Mouse (Mus musculus) limb, embryonic 14.5 days (tissue): Measurements from ENCODE around the gene Hbq1b. TPM values are rescaled to one million over a fixed set of nuclear protein-coding genes. Genes with fewer than 3 reads are reported as not detected.

Experiments used
- ATAC-seq: fragments of 200-750 bp; cut with Nextera tagmentation; 2 replicates; pipeline ENCODE4 v1.8.0; 2017; ENCODE audit warnings: low read depth, moderate number of reproducible peaks, moderate TSS enrichment; ENCODE audit not compliant: low FRiP score
- DNase-seq: peaks from one replicate; pipeline ENCODE4 v3.0.0-alpha.2; 2015; ENCODE audit warnings: low spot score
- H3K27ac ChIP-seq: fragments of 300-500 bp; sonication (generic); replicated peaks from 2 replicates; pipeline ENCODE4 v1.5.1; 2014; ENCODE audit warnings: low read depth, mild to moderate bottlenecking, low read length, moderate library complexity, mixed read lengths
- H3K27me3 ChIP-seq: fragments of 300-500 bp; sonication (generic); 2 replicates; pipeline ENCODE4 v1.6.1; 2014; ENCODE audit warnings: low read length, mixed read lengths; ENCODE audit not compliant: control insufficient read depth, insufficient read depth
- H3K36me3 ChIP-seq: fragments of 300-500 bp; sonication (generic); 2 replicates; pipeline ENCODE4 v1.6.1; 2014; ENCODE audit warnings: mild to moderate bottlenecking, low read length, moderate library complexity, mixed read lengths; ENCODE audit not compliant: control insufficient read depth, insufficient read depth
- H3K4me1 ChIP-seq: fragments of 300-500 bp; sonication (generic); 2 replicates; pipeline ENCODE4 v1.6.1; 2014; ENCODE audit warnings: antibody characterized with exemption, low read length, mixed read lengths; ENCODE audit not compliant: control insufficient read depth, insufficient read depth
- H3K4me2 ChIP-seq: fragments of 300-500 bp; sonication (generic); replicated peaks from 2 replicates; pipeline ENCODE4 v1.6.1; 2014; ENCODE audit warnings: low read depth, mild to moderate bottlenecking, low read length, moderate library complexity; ENCODE audit not compliant: severe bottlenecking
- H3K4me3 ChIP-seq: fragments of 300-500 bp; sonication (generic); replicated peaks from 2 replicates; pipeline ENCODE4 v1.5.1; 2014; ENCODE audit warnings: low read length
- H3K9ac ChIP-seq: fragments of 300-500 bp; sonication (generic); 2 replicates; pipeline ENCODE4 v1.6.1; 2014; ENCODE audit warnings: mild to moderate bottlenecking, low read depth, low read length, moderate library complexity; ENCODE audit not compliant: severe bottlenecking
- H3K9me3 ChIP-seq: fragments of 300-500 bp; sonication (generic); 2 replicates; pipeline ENCODE4 v1.6.1; 2016; ENCODE audit warnings: low read length; ENCODE audit not compliant: control insufficient read depth
- POLR2A ChIP-seq: fragments of 200-500 bp; IDR thresholded peaks from 2 replicates; pipeline ENCODE4 v1.8.0; 2012; ENCODE audit warnings: inconsistent platforms, mild to moderate bottlenecking, moderate library complexity, borderline replicate concordance; ENCODE audit not compliant: insufficient read depth, insufficient read length; ENCODE audit errors: extremely low read depth
- WGBS: fragments of 180-500 bp; shearing (Covaris S2); extraction: QIAGEN DNeasy Blood & Tissue Kit; methylation state at CpG from one replicate; pipeline ENCODE4 v1.1.7; 2014; 5-methylcytosine and 5-hydroxymethylcytosine counted together
- polyA plus RNA-seq, 2 experiments: library from polyadenylated mRNA; depleted of rRNA in 1 of 2; stranded (reverse) in 1 of 2; unstranded in 1 of 2; fragments of >200 nt; fragmentation: Nextera tagmentation in 1 of 2; extraction: Ambion mirVana in 1 of 2; gene quantifications; 2 replicates each; pipeline versions ENCODE4 v1.2.1 to v1.2.3; 2012 to 2014

Hbq1b gene
- polyA plus RNA-seq, 2 experiments = 0.87 to 1.1 TPM

DNA sequence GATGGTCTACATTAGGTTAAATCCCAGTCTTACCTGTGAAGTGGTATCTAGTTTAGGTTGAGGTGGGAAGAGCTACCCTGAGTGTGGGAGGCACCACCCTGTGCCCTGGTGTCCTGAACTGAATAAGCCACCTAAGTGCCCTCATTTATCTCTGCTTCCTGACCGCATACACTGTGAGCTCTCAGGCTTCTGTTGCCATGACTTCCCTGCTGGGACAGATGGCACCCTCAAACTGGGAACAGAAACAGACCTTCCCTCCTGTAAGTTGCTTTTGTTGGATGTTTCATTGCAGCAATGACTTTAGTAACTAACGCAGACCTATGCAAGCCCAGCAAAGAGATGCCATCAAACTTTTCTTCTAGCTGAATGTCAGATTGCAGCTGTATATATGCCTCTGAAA is 46.5 kb downstream of the Hbq1b start:
- TF ChIP-seq POLR2A = no peak
- Histone ChIP-seq H3K9ac (no peak overlapping the region), H3K27me3 (no peaks in the 10 kb centered on the region), H3K27ac (no peak overlapping the region), H3K36me3 (no peaks in the 10 kb centered on the region), H3K4me1 (no peaks in the 10 kb centered on the region), H3K4me3 (no peak overlapping the region), H3K4me2 (no peak overlapping the region), H3K9me3 (no peaks in the 10 kb centered on the region)
- DNase-seq (no peak), ATAC-seq (no peak)
- WGBS = 86% methylated on average over 2 of the region's 2 CpGs

DNA sequence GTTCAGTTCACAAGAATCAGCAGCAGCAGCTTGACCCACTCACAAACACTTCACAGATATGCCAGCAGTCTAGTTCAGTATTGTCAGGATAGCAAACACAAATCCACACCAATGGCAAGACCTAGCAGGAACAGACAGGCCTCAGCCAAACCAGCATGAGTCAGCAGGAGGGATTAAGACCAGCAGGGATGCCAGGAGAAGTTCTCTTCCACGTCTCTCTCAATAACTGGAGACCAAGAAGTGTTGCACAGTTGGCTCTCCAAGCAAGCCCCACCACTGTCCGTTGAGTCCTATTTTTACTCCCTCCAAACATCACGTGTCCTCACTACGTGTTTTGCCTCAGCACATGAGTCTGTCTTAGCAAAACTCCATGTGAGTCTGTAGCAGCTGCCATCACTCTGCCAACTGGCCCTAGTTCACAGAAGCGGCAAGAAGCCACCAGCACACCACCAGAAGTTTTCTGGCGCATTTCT is 49.7 kb downstream of the Hbq1b start:
- no peak overlapping the region for H3K4me3 ChIP-seq
- no peak for ATAC-seq
- TF ChIP-seq POLR2A = no peak
- no peak overlapping the region for H3K4me2 ChIP-seq
- no peaks in the 10 kb centered on the region for H3K36me3 ChIP-seq
- no peaks in the 10 kb centered on the region for H3K27me3 ChIP-seq
- H3K4me1 ChIP-seq = no peaks in the 10 kb centered on the region
- H3K9me3 ChIP-seq = no peaks in the 10 kb centered on the region
- no peak overlapping the region for H3K9ac ChIP-seq
- H3K27ac ChIP-seq = no peak overlapping the region
- 84% methylated on average over 6 of the region's 6 CpGs for WGBS
- no peak for DNase-seq

Other genes with a start within 250 kb of the Hbq1b start
- gene Il9r, start 86.7 kb upstream of the Hbq1b start, polyA plus RNA-seq (2012; rRNA removed) = 0.54 and 0.73 TPM in 2 replicates
- 0.21 and 0.32 TPM in 2 replicates for gene Il9r, start 86.7 kb upstream of the Hbq1b start, polyA plus RNA-seq (2014; fragmentation: Nextera tagmentation; extraction: Ambion mirVana)
- 31.9 and 46.7 TPM in 2 replicates for gene Snrnp25, start 81.5 kb upstream of the Hbq1b start, polyA plus RNA-seq (2012; rRNA removed)
- 52.1 and 54.5 TPM in 2 replicates for gene Snrnp25, start 81.5 kb upstream of the Hbq1b start, polyA plus RNA-seq (2014; fragmentation: Nextera tagmentation; extraction: Ambion mirVana)
- 136 and 234 TPM in 2 replicates for gene Rhbdf1, start 64.7 kb upstream of the Hbq1b start, polyA plus RNA-seq (2012; rRNA removed)
- gene Rhbdf1, start 64.7 kb upstream of the Hbq1b start, polyA plus RNA-seq (2014; fragmentation: Nextera tagmentation; extraction: Ambion mirVana) = 61.5 and 68.3 TPM in 2 replicates
- gene Mpg, start 60.5 kb upstream of the Hbq1b start, polyA plus RNA-seq (2012; rRNA removed) = 27.1 and 27.9 TPM in 2 replicates
- gene Mpg, start 60.5 kb upstream of the Hbq1b start, polyA plus RNA-seq (2014; fragmentation: Nextera tagmentation; extraction: Ambion mirVana) = 40.1 and 43.9 TPM in 2 replicates
- 88.8 and 114 TPM in 2 replicates for gene Nprl3, start 19.3 kb upstream of the Hbq1b start, polyA plus RNA-seq (2012; rRNA removed)
- 29.4 and 30.9 TPM in 2 replicates for gene Nprl3, start 19.3 kb upstream of the Hbq1b start, polyA plus RNA-seq (2014; fragmentation: Nextera tagmentation; extraction: Ambion mirVana)
- 70.0 and 113 TPM in 2 replicates for gene Hba-x, start 10.6 kb upstream of the Hbq1b start, polyA plus RNA-seq (2012; rRNA removed)
- 197 and 201 TPM in 2 replicates for gene Hba-x, start 10.6 kb upstream of the Hbq1b start, polyA plus RNA-seq (2014; fragmentation: Nextera tagmentation; extraction: Ambion mirVana)
- 4,119 and 4,850 TPM in 2 replicates for gene Hba-a1, start 3.5 kb upstream of the Hbq1b start, polyA plus RNA-seq (2012; rRNA removed)
- gene Hba-a1, start 3.5 kb upstream of the Hbq1b start, polyA plus RNA-seq (2014; fragmentation: Nextera tagmentation; extraction: Ambion mirVana) = 3,906 and 5,793 TPM in 2 replicates
- gene Hba-a2, start 9.5 kb downstream of the Hbq1b start, polyA plus RNA-seq (2012; rRNA removed) = 9,478 and 10,620 TPM in 2 replicates
- 9,964 and 14,532 TPM in 2 replicates for gene Hba-a2, start 9.5 kb downstream of the Hbq1b start, polyA plus RNA-seq (2014; fragmentation: Nextera tagmentation; extraction: Ambion mirVana)
- 0.83 and 1.3 TPM in 2 replicates for gene Hbq1a, start 13.1 kb downstream of the Hbq1b start, polyA plus RNA-seq (2012; rRNA removed)
- gene Hbq1a, start 13.1 kb downstream of the Hbq1b start, polyA plus RNA-seq (2014; fragmentation: Nextera tagmentation; extraction: Ambion mirVana) = 0.97 and 1.3 TPM in 2 replicates
- gene Sh3pxd2b, start 60.9 kb downstream of the Hbq1b start, polyA plus RNA-seq (2012; rRNA removed) = 44.3 and 52.8 TPM in 2 replicates
- 31.5 and 31.8 TPM in 2 replicates for gene Sh3pxd2b, start 60.9 kb downstream of the Hbq1b start, polyA plus RNA-seq (2014; fragmentation: Nextera tagmentation; extraction: Ambion mirVana)
- 74.2 and 78.1 TPM in 2 replicates for gene Ubtd2, start 168.4 kb downstream of the Hbq1b start, polyA plus RNA-seq (2012; rRNA removed)
- gene Ubtd2, start 168.4 kb downstream of the Hbq1b start, polyA plus RNA-seq (2014; fragmentation: Nextera tagmentation; extraction: Ambion mirVana) = 107 and 118 TPM in 2 replicates
- gene Efcab9, start 245.1 kb downstream of the Hbq1b start, polyA plus RNA-seq (2012; rRNA removed) = 0.11 TPM in 1 of 2 replicates, not detected in the other
- gene Efcab9, start 245.1 kb downstream of the Hbq1b start, polyA plus RNA-seq (2014; fragmentation: Nextera tagmentation; extraction: Ambion mirVana) = not detected in 2 replicates
- gene Stk10, start 246.3 kb downstream of the Hbq1b start, polyA plus RNA-seq (2012; rRNA removed) = 7.1 and 8.3 TPM in 2 replicates
- 1.9 and 2.5 TPM in 2 replicates for gene Stk10, start 246.3 kb downstream of the Hbq1b start, polyA plus RNA-seq (2014; fragmentation: Nextera tagmentation; extraction: Ambion mirVana)